Mouse (Mus musculus) adrenal gland, postnatal 25 days (tissue): ENCODE results near the gene Tmem44. TPM values are rescaled to one million over a fixed set of nuclear protein-coding genes. Genes with fewer than 3 reads are reported as not detected.
"Not testable (repeated sequence)": the region's sequence is repeated elsewhere in the genome, so short reads cannot be mapped to it uniquely, and the experiment has no call there.

Experiments used
- DNase-seq: peaks from one replicate; pipeline ENCODE4 v3.0.0; 2021; ENCODE audit warnings: mixed read lengths
- total RNA-seq: library from RNA; stranded (reverse); gene quantifications from 2 replicates; pipeline ENCODE4 v1.2.3, GENCODE M21; 2021

The Tmem44 gene
- total RNA-seq, 1 experiment from 2014 or later, result 4.5 TPM

DNA sequence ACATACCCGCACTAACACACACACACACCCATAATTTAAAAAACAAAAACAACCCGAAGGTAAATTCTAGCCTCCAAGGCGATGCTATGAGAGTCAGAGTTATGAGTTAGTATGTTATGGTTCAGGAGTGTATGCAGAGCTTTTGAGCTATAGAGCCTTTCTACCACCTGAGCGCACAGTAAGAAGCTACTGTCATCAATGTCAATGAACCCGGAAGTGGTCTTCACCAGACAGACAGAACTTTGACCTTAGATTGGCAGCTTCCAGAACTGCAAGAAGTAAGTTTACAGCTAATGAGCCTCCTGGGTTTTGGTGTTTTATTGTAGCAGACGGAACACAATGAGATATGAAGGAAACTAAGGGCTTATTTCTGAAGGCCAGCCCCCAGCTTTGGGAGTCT is 55.8 kb downstream of the Tmem44 start:
- DNase-seq, result no peak

DNA sequence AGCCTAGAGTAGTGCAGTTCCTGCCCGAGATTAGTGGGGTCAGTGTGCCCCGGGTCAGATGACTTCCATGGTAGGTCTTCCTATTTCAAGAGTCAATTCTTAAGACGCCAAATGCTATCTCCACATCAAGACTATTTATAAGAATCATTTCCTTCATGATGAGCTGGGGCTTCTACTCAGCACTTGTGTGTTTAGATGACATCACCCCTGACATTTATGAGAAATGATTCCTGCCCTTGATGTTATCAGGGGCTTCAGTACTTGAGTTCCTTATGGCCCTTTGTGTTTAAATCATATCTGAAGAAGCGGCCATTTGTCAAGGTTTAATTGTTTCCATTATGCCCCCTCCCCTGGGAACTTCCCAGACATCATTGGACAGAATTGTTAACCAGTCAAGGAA is 58.9 kb downstream of the Tmem44 start:
- no peak for DNase-seq

DNA sequence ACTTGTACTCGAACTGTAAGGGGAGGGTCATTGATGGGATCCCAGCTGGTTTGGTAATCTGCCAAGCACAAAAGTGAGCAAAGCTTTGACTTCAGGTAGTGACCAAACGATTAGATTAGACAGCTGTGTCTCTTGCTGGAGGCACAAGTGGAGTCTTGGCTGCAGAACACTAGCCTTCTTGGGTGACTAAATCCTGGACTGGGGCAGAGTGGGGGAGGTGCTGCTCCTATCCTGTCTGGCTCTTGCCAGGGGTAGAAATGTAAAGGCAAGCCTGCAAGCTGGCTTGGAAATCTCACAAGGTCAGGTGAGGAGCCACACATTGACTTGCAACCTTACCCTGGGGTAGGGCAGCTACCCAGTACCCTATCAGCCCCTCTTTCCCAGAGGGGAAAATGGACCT is 59.9 kb downstream of the Tmem44 start:
- no peak for DNase-seq

DNA sequence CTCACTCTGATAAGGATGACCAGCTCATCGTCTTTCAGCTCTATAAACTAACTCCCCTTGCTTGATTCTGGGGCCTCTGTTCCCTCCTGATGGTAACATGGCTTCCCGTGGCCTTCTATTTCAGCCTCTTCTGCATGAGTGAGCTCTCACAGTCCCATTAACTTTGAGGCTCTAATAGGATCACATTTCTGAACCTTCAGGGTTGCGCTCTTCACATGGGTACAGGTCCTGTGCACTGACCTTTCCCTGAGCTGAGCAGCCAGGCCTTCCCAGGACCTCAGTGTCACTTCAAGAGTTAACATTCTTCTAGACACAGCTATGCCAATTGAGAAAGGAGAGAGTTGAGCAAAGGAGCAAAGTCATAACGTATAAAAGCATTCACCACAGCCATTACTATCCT is 60.3 kb downstream of the Tmem44 start:
- DNase-seq, result no peak

DNA sequence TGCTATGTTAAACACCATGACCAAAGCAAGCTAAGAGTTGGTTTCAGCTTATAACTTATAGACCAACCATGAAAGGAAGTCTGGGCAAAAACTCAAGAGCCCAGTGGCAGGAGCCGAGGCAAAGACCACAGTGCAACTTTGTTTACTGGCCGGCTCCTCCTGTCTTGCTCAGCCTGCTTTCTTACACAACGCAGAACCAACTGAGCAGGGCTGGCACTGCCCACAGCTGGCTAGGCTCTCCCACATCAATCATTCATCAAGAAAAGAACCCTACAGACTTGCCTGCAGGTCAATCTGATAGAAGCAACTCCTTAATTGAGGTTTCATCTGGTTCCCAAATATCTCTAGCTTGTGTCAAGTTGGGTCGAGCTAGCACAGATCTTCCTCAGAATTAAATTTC is 61.0 kb downstream of the Tmem44 start:
- no peak for DNase-seq

DNA sequence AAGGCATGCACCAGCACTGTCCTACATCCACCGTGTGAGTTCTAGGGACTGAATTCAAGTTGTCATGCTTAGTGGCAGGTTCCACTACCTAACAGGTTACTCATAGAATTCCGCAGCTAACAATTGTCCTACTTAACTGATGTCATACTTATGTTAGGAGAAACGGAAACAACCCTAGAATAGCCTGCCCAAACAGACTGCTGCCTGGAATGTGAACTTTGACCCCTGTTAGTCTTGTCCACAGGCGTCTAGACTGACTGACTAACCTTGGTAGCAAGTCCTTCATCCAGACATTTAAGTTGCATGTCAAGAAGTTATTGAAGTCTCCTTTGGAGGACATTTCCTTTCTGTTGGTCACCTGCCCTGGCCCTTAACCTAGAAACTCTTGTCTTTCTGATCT is 64.1 kb downstream of the Tmem44 start:
- no peak for DNase-seq

DNA sequence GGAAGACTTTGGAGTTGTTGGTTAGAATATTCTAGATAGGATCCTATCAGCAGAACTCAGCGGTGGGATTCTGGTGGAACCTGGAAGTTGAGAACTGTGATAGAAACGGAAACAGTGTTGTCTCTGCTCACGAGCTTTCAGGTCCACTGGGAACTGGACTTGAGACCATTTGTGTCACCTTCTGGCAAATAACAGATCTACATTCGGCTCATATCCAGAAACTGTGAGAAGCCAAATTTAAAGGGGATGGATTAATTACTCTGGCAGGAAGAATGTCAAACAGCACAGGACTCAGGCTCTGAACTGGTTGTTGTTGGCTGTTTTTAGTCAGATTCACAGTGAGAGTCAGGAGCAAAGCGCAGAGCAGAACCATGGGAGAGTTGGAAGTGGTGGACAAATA is 72.9 kb downstream of the Tmem44 start:
- DNase-seq, result no peak

DNA sequence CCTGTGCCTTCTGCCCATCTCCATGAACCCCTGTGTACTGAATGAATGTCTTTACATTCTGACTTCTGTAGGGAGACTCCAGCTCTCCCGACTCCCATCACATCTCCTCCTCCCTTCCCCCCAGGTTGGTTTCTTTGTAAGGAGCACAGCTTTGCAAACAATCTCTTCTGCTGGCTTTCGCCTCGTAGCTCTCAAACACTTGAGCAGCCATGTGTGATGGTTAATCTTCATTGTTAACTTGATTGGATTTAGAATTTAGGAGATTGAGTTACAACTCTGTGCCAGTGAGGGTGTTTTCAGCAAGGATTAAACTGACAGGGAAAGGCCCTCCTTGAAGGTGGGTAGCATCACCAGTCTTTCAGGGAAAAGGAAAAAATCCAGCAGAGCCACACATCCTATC is 73.6 kb downstream of the Tmem44 start:
- DNase-seq, result no peak

DNA sequence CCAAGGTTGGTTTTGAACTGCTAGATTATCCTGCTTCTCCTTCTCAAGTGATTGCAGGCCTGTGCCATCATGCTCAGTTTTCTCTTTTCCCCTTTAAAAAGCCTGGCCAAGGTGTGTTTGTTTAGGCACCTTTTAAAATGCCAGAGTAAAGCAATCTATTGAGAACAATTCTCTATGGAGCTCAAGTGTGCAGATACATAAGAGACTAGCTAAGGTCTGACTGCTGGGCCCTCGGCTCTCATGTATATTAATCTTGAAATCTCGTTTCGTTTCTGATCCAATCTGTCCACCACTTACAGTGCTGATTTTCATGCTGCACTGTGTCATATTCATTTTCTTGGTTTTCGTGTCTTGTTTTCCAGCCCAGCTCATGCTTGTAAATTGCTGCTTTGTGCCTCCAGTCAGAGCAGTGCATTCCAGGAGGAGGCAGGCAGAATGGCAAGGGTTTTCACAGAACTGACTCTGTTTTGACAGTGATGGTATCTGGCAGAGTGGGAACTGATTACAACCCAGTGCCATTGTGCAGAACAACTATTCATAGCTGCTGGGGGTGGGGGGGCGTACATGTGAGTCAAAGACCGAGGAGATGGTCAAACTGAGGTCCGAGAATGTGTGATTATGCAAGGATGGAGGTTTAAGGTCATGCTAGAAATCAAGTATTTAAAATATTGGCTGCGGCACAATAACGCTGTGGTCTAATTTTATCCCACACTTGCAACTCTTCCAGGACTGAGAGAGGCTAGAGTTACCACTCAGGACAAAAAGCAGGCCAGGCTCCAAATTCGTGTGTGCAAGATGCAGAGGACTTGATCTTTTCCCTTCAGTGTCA is 74.8 kb downstream of the Tmem44 start:
- DNase-seq, result no peak

DNA sequence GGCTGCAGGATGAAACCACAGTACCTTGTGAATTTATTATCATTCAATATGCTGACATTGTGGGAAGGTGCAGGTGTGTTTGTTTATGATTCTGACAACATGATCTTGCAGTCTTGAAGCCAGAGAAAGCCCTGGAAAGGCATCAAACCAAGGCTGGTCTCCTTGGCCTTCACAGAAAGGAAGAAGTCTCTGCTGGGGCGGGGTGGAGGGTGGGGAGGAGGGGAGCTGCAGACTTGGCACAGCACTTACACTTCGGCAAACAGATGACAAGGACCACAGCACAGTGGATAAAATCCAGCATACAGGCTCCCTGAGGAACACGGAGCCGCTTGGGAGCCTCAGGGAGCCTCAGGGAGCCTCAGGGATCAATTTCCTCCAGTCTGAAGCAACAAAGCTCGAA is 78.2 kb downstream of the Tmem44 start:
- DNase-seq, result no peak

DNA sequence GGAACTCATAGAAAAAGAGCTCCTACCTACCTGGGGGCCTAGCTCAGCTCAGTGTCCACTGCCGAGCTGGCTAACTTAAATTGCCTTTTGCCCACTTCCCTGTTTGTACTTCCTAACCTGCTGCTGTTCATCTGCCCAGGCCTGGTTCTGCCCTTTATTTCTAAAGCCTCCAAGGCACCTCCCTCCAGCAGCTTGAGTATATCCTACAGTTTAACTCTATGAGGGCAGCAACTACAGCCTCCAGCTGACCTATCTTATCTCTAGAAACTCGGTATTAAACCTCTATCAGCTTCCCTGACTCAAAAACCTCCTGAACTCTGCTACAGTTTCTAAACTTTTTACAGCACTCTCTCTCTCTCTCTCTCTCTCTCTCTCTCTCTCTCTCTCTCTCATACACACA is 78.7 kb downstream of the Tmem44 start:
- no peak for DNase-seq

DNA sequence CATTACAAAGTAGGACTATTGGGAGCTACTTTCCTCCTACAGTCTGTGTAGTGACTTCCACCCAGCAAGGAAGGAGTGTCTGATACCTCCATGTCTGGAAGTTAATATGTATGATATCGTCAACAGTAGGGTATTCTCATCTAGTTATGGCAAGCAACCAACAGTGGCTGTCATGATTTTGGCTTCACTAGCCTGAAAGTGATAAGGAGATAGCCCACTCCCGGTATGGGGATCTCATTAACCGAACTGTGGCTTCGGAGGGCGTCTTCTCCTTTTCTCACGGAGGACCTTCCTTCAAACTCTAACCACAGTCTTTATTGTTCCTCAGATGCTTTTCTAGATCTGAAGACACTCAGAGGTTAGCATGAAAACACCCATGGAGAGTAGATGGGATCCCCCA is 81.7 kb downstream of the Tmem44 start:
- DNase-seq, result no peak

DNA sequence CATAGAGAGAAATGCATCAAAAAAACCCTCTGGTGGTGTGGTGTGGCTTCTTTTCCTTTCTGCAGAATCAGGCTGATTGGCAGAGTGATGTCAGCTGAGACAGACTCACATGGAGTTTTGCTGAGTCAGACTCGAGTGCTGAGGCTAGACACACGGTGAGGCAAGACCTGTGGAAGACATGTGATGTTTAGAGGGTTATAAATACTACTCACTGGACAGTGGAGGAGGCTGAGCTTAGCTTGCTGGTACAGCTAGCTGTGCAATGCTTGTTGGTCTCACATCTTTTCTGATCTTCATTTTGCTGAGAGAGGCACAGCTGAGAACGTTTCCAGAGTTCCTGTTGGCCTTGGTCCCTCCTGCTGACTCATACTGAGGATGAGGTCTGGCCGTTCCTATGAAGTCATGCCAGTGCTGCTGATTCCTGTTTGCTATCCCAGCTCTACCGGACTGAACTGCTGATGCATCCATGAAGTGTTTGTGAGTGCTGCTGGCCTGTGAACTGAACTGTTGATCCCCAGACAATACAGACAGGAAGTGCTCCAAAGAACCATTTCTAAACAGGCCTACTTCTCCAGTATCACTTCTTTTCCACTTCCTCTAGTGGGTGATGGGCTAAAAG is 84.9 kb downstream of the Tmem44 start:
- peak; percentile 43 for DNase-seq

DNA sequence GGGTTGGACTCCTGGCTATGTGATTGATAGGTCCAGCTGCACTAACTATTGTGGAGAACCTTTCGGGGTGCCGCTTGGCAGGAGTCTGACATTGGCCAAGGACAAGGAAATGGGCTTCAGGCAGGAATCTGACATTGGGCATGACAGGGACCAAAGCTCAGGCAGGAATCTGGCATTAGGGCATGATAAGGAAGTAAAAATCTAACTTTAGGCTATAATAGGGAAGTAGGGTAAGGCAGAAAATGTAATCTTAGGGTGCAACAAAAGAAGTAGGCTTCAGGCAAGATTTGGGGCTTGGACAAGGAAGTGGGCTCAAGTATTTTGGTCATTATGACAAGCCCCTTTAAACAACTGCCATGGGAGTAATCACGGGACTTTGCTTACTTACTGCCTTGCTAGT is 85.9 kb downstream of the Tmem44 start:
- DNase-seq, result not testable (repeated sequence)

Other genes starting within 250 kb of the Tmem44 start
- gene Gp5, start 240.1 kb downstream of the Tmem44 start, total RNA-seq, result 0.15 and 0.71 TPM in 2 replicates
- gene Atp13a3, start 144.9 kb downstream of the Tmem44 start, total RNA-seq, result 57.2 and 75.3 TPM in 2 replicates
- 32.1 and 39.6 TPM in 2 replicates for gene Lsg1, start 36.8 kb upstream of the Tmem44 start, total RNA-seq
- gene Fam43a, start 48.9 kb upstream of the Tmem44 start, total RNA-seq, result 20.4 and 30.0 TPM in 2 replicates